Mouse (Mus musculus): ENCODE data around the gene Cd244a. TPM values are rescaled to one million over a fixed set of nuclear protein-coding genes. Genes with fewer than 3 reads are reported as not detected.

Gene Cd244a
- polyA plus RNA-seq, 2 experiments: 0.03 to 0.39 TPM

DNA sequence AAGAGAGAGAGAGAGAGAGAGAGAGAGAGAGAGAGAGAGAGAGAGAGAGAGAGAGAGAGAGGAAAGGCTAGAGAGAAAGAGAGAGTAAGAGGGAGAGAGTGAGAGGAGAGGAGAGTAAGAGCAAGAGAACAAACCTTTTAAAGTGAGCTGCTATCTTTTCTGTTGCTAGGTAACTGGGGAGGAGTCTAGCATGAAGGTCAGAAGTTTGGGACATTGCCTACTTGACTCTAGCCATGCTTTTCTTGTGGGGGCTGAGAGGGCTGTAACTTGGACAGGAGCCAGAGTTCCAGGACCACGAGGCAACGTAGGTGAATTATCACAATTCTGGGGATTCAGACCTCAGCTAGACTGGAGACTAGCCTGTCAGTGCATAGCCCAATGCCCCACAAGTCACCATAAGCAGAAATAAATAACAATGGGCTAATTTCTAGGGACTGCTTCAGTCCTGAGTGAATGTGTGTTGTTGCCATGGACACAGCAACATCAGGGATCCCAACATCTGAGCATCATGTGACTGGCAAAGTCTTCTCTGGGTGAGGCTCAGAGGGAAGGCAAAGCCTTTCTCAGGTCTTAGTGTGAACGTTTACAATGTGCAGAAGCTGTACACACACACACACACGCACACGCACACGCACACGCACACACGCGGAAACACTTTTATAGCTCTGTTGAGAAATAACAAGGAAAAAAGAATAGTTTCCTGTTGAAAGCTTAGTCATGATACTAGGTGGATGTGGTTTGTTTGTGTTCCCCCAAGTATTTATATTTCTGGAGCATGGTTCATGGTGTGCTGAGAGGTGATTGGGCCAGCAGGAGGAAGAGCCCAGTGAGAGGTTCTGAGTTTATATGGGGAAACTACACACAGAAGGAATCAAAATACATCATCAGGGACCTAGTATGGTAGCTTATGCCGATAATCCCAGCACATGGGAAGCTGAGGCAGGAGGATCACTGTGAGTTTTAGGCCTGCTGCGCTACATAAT lies 5.3 kb upstream of the Cd244a start:
- no peaks in the 10 kb centered on the region for H3K27me3 ChIP-seq (ENCODE audit: control insufficient read depth, insufficient read depth, low read length)
- H3K4me3 ChIP-seq (replicated peaks; ENCODE audit: low read length): no peak overlapping the region
- no peak for TF ChIP-seq POLR2A (IDR thresholded peaks at IDR 0.05; ENCODE audit: borderline replicate concordance, extremely low read depth, insufficient read depth, insufficient read length)
- no peaks in the 10 kb centered on the region for H3K4me1 ChIP-seq (ENCODE audit: control insufficient read depth, insufficient read depth, low read length)
- H3K27ac ChIP-seq (replicated peaks; ENCODE audit: low read depth, low read length): no peak overlapping the region
- WGBS: 76% methylated on average over 11 of the region's 11 CpGs
- H3K9me3 ChIP-seq (ENCODE audit: control insufficient read depth, low read length): no peaks in the 10 kb centered on the region
- no peak overlapping the region for H3K9ac ChIP-seq (ENCODE audit: low read depth, low read length, severe bottlenecking)
- H3K4me2 ChIP-seq (replicated peaks; ENCODE audit: low read depth, low read length, severe bottlenecking): no peak overlapping the region
- DNase-seq (ENCODE audit: low spot score) (no peak), ATAC-seq (ENCODE audit: low FRiP score, low read depth) (no peak)
- H3K36me3 ChIP-seq (ENCODE audit: control insufficient read depth, insufficient read depth, low read length): no peaks in the 10 kb centered on the region

GRCm38 (mm10) chr1:171556366-171556765 lies 2.6 kb upstream of the Cd244a start:
- Histone ChIP-seq H3K27me3 (ENCODE audit: control insufficient read depth, insufficient read depth, low read length) (no peaks in the 10 kb centered on the region), H3K9me3 (ENCODE audit: control insufficient read depth, low read length) (no peaks in the 10 kb centered on the region), H3K36me3 (ENCODE audit: control insufficient read depth, insufficient read depth, low read length) (no peaks in the 10 kb centered on the region), H3K27ac (replicated peaks; ENCODE audit: low read depth, low read length) (no peak overlapping the region), H3K9ac (ENCODE audit: low read depth, low read length, severe bottlenecking) (no peak overlapping the region), H3K4me1 (ENCODE audit: control insufficient read depth, insufficient read depth, low read length) (no peaks in the 10 kb centered on the region), H3K4me2 (replicated peaks; ENCODE audit: low read depth, low read length, severe bottlenecking) (no peak overlapping the region), H3K4me3 (replicated peaks; ENCODE audit: low read length) (no peak overlapping the region)
- ATAC-seq (ENCODE audit: low FRiP score, low read depth) (no peak), DNase-seq (ENCODE audit: low spot score) (no peak)
- no peak for TF ChIP-seq POLR2A (IDR thresholded peaks at IDR 0.05; ENCODE audit: borderline replicate concordance, extremely low read depth, insufficient read depth, insufficient read length)
- 90% methylated on average over 2 of the region's 2 CpGs for WGBS

GRCm38 (mm10) chr1:171558407-171558806 lies 586 bp upstream of the Cd244a start:
- Histone ChIP-seq H3K4me3 (replicated peaks; ENCODE audit: low read length) (no peak overlapping the region), H3K9ac (ENCODE audit: low read depth, low read length, severe bottlenecking) (no peak overlapping the region), H3K27ac (replicated peaks; ENCODE audit: low read depth, low read length) (no peak overlapping the region), H3K27me3 (ENCODE audit: control insufficient read depth, insufficient read depth, low read length) (no peaks in the 10 kb centered on the region), H3K4me2 (replicated peaks; ENCODE audit: low read depth, low read length, severe bottlenecking) (no peak overlapping the region), H3K36me3 (ENCODE audit: control insufficient read depth, insufficient read depth, low read length) (no peaks in the 10 kb centered on the region), H3K4me1 (ENCODE audit: control insufficient read depth, insufficient read depth, low read length) (no peaks in the 10 kb centered on the region), H3K9me3 (ENCODE audit: control insufficient read depth, low read length) (no peaks in the 10 kb centered on the region)
- TF ChIP-seq POLR2A (IDR thresholded peaks at IDR 0.05; ENCODE audit: borderline replicate concordance, extremely low read depth, insufficient read depth, insufficient read length): no peak
- DNase-seq (ENCODE audit: low spot score) (no peak), ATAC-seq (ENCODE audit: low FRiP score, low read depth) (no peak)
- 68% methylated on average over 6 of the region's 6 CpGs for WGBS

GRCm38 (mm10) chr1:171560262-171560661 lies 1.3 kb downstream of the Cd244a start:
- Histone ChIP-seq H3K4me1 (ENCODE audit: control insufficient read depth, insufficient read depth, low read length) (no peaks in the 10 kb centered on the region), H3K9me3 (ENCODE audit: control insufficient read depth, low read length) (no peaks in the 10 kb centered on the region), H3K4me2 (replicated peaks; ENCODE audit: low read depth, low read length, severe bottlenecking) (no peak overlapping the region), H3K27me3 (ENCODE audit: control insufficient read depth, insufficient read depth, low read length) (no peaks in the 10 kb centered on the region), H3K4me3 (replicated peaks; ENCODE audit: low read length) (no peak overlapping the region), H3K36me3 (ENCODE audit: control insufficient read depth, insufficient read depth, low read length) (no peaks in the 10 kb centered on the region), H3K9ac (ENCODE audit: low read depth, low read length, severe bottlenecking) (no peak overlapping the region), H3K27ac (replicated peaks; ENCODE audit: low read depth, low read length) (no peak overlapping the region)
- TF ChIP-seq POLR2A (IDR thresholded peaks at IDR 0.05; ENCODE audit: borderline replicate concordance, extremely low read depth, insufficient read depth, insufficient read length): no peak
- DNase-seq (ENCODE audit: low spot score): no peak
- WGBS: 74% methylated on average over 2 of the region's 2 CpGs
- no peak for ATAC-seq (ENCODE audit: low FRiP score, low read depth)

GRCm38 (mm10) chr1:171561200-171561599 lies 2.2 kb downstream of the Cd244a start:
- no peak for DNase-seq (ENCODE audit: low spot score)

More at GRCm38 (mm10) chr1:171561200-171561599, 2.2 kb downstream of the Cd244a start:
- Histone ChIP-seq H3K27me3 (ENCODE audit: control insufficient read depth, insufficient read depth, low read length) (no peaks in the 10 kb centered on the region), H3K27ac (replicated peaks; ENCODE audit: low read depth, low read length) (no peak overlapping the region), H3K36me3 (ENCODE audit: control insufficient read depth, insufficient read depth, low read length) (no peaks in the 10 kb centered on the region), H3K4me2 (replicated peaks; ENCODE audit: low read depth, low read length, severe bottlenecking) (no peak overlapping the region), H3K4me3 (replicated peaks; ENCODE audit: low read length) (no peak overlapping the region), H3K9me3 (ENCODE audit: control insufficient read depth, low read length) (no peaks in the 10 kb centered on the region), H3K9ac (ENCODE audit: low read depth, low read length, severe bottlenecking) (no peak overlapping the region), H3K4me1 (ENCODE audit: control insufficient read depth, insufficient read depth, low read length) (no peaks in the 10 kb centered on the region)
- ATAC-seq (ENCODE audit: low FRiP score, low read depth): no peak
- WGBS: 80% methylated on average over 1 of the region's 1 CpGs
- TF ChIP-seq POLR2A (IDR thresholded peaks at IDR 0.05; ENCODE audit: borderline replicate concordance, extremely low read depth, insufficient read depth, insufficient read length): no peak

Measured in limb, embryonic 14.5 days (tissue).